Mouse (Mus musculus) E14TG2a.4 (cell line): ENCODE measurements around the gene Slc51b.

Experiments used
- H3K27me3 ChIP-seq: 2 replicates; pipeline ENCODE4 v1.6.1; 2014; ENCODE audit warnings: low read length, control low read depth; ENCODE audit not compliant: insufficient read depth
- H3K36me3 ChIP-seq: 2 replicates; pipeline ENCODE4 v1.6.1; 2014; ENCODE audit warnings: low read length, control low read depth; ENCODE audit not compliant: insufficient read depth
- H3K4me1 ChIP-seq: replicated peaks from 2 replicates; pipeline ENCODE4 v1.6.1; 2014; ENCODE audit warnings: low read depth, low read length, control low read depth
- H3K4me3 ChIP-seq: replicated peaks from 2 replicates; pipeline ENCODE4 v1.5.1; 2014; ENCODE audit warnings: mild to moderate bottlenecking, low read length
- H3K9me3 ChIP-seq: 2 replicates; pipeline ENCODE4 v1.6.1; 2014; ENCODE audit warnings: low read length, control low read depth
- CTCF ChIP-seq: conservative IDR thresholded peaks from 2 replicates; pipeline ENCODE4 v1.5.1; 2014; ENCODE audit warnings: low read length
- NANOG ChIP-seq: IDR thresholded peaks from 2 replicates; pipeline ENCODE4 v1.6.1; 2014; ENCODE audit warnings: borderline replicate concordance, low read length, mixed read lengths
- POU5F1 ChIP-seq: IDR thresholded peaks from 2 replicates; pipeline ENCODE4 v1.6.1; 2014; ENCODE audit warnings: low read length, borderline replicate concordance

Slc51b gene

DNA sequence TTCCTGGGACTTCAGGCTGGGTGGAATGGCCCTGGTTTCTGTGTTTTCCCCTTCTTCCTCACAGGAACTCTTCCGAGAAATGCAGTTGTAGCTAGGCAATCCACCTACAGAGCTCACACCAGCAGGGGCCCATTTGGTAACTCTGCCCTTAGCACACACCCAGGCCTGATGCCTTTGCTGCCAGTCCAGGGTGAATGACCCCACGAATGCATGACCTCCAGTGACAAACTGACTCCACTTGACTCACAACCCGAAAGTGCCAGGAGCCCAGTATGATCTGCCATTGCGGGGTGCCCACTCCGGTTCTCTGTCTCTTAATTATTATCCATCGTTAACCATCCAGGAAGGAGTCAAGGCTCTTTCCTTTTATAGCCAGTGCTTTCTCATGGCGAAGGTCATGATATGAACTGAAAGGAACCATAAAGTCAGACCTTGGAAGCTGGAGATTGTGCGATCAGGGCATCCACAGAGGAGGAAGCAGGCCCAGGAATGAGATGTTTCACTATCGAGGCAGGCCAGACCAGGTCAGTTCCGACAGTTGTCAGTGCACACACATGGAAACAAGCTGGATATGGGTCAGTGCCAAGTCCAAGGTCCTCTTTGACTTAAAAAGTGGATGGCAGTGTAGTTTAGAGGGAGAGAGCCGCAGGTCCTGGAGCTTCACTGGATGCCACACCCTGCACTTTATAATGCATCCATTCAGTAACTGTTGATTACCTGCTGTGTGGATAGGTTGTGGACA lies at the start of gene Slc51b:
TSS of gene Slc51b (minus strand) at position 196 of the 742 bp plus-strand sequence.
- H3K9me3 ChIP-seq = no peaks in the 10 kb centered on the region
- no peak for TF ChIP-seq NANOG
- no peak for TF ChIP-seq CTCF
- TF ChIP-seq POU5F1 = no peak
- H3K4me1 ChIP-seq = peaks cover 18% of the 10 kb centered on the region
- no peaks in the 10 kb centered on the region for H3K27me3 ChIP-seq
- H3K4me3 ChIP-seq = no peak within 1 kb of the TSS
- no peaks in the 10 kb centered on the region for H3K36me3 ChIP-seq

DNA sequence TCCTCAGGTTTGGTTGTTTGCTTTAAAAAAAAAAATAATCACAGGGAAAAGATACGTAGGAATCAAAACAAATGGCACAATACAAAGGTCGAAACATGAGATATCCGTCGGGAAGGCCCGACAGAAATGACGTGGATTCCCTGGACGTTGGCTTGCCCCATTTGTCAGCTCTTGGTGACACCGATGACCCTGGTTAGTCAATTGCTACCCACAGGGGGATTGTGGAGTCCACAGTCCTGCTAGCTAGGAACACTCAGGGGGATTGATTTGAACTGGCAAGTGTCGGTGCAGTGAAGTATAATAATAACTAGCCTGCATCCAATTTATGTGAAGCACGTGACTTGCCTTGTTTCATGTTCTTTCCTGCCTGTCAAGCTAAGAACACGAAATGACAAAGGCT lies 44.9 kb upstream of the Slc51b start:
- H3K9me3 ChIP-seq = no peaks in the 10 kb centered on the region
- no peak for TF ChIP-seq NANOG
- no peak for TF ChIP-seq CTCF
- TF ChIP-seq POU5F1 = no peak
- no peaks in the 10 kb centered on the region for H3K4me1 ChIP-seq
- peaks cover 64% of the 10 kb centered on the region for H3K36me3 ChIP-seq
- H3K4me3 ChIP-seq = no peak overlapping the region
- no peaks in the 10 kb centered on the region for H3K27me3 ChIP-seq

DNA sequence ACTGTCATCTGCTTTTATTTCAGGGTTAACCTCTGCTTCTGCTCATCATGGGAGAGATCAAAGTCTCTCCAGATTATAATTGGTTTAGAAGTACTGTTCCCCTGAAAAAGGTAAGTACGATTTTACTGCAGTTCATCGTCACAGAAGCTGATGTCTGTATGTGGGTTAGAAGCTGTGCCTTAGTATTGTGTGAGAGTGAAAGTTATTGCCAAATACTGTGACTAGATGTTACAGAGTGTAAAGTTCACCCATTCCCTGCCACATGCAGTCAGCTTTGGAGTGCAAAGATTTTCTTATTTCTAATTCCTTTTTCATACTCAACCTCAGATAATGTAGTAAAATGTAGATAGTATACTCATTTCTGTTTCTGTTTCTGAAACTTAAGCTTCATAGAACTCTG lies 42.5 kb upstream of the Slc51b start:
- no peaks in the 10 kb centered on the region for H3K27me3 ChIP-seq
- H3K4me3 ChIP-seq = no peak overlapping the region
- no peaks in the 10 kb centered on the region for H3K9me3 ChIP-seq
- H3K4me1 ChIP-seq = peaks cover 15% of the 10 kb centered on the region
- TF ChIP-seq NANOG = no peak
- TF ChIP-seq CTCF = no peak
- TF ChIP-seq POU5F1 = no peak
- H3K36me3 ChIP-seq = peaks cover 47% of the 10 kb centered on the region

DNA sequence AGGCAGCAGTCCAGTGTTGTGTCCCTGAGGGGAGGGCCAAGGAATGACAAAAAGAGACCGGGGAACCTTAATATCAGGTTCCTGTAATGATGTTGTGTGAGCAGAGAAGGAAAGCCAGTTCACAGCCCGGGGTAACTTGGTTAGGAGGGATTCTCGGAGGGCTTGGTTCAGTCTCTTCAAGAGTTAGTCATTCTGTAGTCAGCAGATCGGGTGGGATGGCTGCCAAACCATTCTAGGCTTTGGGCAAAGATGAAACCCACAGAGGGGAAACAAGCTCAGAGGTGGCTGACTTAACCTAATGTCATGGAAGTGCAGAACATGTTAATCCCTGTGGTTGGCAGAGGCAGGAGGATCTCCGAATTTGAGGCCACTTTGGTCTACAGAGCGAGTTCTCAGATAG lies 41.4 kb upstream of the Slc51b start:
- H3K9me3 ChIP-seq = no peaks in the 10 kb centered on the region
- TF ChIP-seq CTCF (no peak), POU5F1 (no peak), NANOG (no peak)
- H3K4me1 ChIP-seq = peaks cover 16% of the 10 kb centered on the region
- no peaks in the 10 kb centered on the region for H3K27me3 ChIP-seq
- peaks cover 36% of the 10 kb centered on the region for H3K36me3 ChIP-seq
- no peak overlapping the region for H3K4me3 ChIP-seq

DNA sequence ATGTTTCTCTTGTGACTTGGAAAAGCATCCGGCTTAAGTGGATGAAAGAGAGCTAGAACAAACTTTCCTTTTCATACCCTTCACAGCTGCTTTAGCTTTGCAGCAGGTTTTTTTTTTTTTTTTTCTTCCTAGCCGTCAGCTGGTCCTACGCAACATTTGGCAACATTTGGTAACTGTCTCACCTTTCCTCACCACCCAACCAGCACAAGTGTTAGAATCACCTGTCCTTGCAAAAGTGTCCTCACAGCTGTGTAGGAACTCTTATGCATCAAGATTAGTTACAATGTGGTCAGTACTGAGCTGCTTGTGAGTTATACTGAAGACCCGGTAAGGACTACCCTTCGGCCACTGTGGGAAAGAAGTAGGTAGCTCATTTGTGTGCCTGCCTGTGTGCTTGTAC lies 39.8 kb upstream of the Slc51b start:
- peaks cover 16% of the 10 kb centered on the region for H3K4me1 ChIP-seq
- no peak for TF ChIP-seq CTCF
- TF ChIP-seq POU5F1 = no peak
- no peak for TF ChIP-seq NANOG
- H3K36me3 ChIP-seq = peaks cover 22% of the 10 kb centered on the region
- no peaks in the 10 kb centered on the region for H3K9me3 ChIP-seq
- H3K4me3 ChIP-seq = no peak overlapping the region
- H3K27me3 ChIP-seq = no peaks in the 10 kb centered on the region

DNA sequence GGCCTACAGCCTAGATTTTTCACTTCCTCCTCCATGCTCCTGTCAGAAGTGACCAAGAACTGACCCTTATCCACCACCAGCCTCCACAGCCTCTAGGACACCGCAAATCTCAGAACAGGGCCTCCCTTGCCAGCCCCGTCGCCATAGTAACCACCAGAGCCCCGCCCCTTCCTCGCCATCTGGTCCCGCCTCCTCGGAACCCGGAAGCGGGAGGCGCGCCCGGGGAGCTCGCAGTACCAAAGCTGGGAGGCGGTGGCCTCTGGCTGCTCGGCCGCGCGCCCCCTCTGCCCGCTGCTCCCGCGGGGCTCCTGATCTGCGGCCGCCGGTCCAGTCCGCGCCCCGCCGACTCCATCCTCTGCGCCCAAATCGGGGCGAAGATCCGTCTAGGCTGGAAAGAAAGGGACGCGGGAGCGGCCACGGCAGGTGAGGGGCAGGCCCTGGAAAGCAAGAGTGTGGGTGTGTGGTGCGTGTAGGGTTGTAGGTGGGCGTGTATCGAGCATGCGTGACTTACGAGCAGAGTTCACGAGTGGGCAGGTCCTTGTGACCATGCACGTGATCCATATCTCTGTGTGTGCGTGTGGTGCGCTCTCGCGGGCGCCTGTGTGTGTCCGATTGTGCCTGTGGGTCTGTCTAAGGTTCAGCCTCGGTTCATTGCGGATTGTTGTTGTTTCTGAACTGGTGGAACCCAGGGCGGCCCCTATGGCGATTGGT lies 38.1 kb upstream of the Slc51b start, which contains the start of gene Spg21:
TSS of gene Spg21 (plus strand) at position 216 of the 711 bp plus-strand sequence.
- H3K36me3 ChIP-seq = peaks cover 10% of the 10 kb centered on the region
- H3K9me3 ChIP-seq = no peaks in the 10 kb centered on the region
- no peak for TF ChIP-seq NANOG
- peaks cover 16% of the 10 kb centered on the region for H3K4me1 ChIP-seq
- peak within 1 kb of the TSS; percentile 95 for H3K4me3 ChIP-seq
- no peaks in the 10 kb centered on the region for H3K27me3 ChIP-seq

DNA sequence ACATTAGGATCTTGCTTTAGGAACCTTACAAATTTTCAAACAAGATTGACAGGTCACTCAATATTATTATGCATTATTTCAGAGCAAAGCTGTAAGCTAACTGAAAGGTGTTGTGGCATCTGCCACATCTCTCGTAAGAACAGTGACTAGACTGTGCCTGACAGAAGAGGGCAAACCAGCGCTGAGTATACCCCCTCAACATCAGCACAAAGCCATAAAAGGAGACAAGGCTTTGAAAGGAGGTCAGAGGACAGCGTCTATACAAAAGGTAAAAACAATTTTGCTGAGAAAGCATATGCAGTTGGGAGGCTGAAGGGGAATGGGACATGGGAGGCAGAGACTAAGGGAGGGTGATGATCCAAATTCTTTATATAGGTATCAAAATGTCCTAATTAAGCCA lies 37.4 kb upstream of the Slc51b start:
- no peaks in the 10 kb centered on the region for H3K9me3 ChIP-seq
- peaks cover 3% of the 10 kb centered on the region; the same call in 1 of the 2 replicates for H3K36me3 ChIP-seq
- TF ChIP-seq CTCF = no peak
- TF ChIP-seq POU5F1 = no peak
- no peak for TF ChIP-seq NANOG
- no peaks in the 10 kb centered on the region for H3K27me3 ChIP-seq
- peaks cover 16% of the 10 kb centered on the region for H3K4me1 ChIP-seq
- no peak overlapping the region for H3K4me3 ChIP-seq

DNA sequence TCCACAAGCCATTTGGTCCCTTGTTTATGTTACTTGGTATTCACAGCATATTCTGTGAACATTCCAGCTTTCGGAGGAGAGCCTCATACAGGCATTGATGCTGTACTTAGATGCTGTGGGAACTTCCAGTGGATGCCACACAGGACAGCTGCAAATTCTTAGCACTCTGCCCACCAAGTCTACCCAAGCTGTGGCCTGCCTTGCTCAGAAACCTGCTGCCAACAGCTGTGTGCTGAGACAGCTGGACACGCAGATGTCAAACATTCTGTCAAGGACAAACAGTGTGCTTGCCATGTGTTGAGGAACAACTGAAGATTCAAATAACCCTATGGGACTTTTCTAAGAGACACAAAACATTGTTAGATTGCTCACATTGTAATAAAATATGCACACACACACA lies 36.2 kb upstream of the Slc51b start:
- no peak for TF ChIP-seq CTCF
- no peak for TF ChIP-seq NANOG
- no peak for TF ChIP-seq POU5F1
- H3K4me1 ChIP-seq = peaks cover 16% of the 10 kb centered on the region
- H3K27me3 ChIP-seq = no peaks in the 10 kb centered on the region
- H3K9me3 ChIP-seq = no peaks in the 10 kb centered on the region
- H3K4me3 ChIP-seq = no peak overlapping the region
- H3K36me3 ChIP-seq = no peaks in the 10 kb centered on the region

DNA sequence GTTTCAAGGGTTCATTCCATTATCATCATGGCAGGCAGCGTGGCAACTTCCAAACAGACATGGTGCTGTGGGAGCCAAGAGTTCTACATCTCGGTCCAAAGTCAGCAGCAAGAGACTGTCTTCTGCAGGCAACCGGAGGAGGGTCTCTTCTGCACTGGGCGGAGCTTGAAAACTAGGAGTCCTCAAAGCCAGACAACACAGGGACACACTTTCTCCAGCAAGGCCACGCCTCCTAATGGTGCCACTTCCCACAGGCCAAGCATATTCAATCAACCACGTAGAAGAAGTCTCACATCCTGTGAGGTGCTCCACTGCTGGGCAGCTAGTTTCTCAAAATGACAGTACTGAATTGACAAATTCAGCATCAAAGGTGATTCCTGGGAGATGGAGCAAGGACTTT lies 25.2 kb upstream of the Slc51b start:
- TF ChIP-seq POU5F1 (no peak), NANOG (no peak), CTCF (no peak)
- Histone ChIP-seq H3K9me3 (no peaks in the 10 kb centered on the region), H3K36me3 (peaks cover 84% of the 10 kb centered on the region), H3K4me1 (peaks cover 6% of the 10 kb centered on the region; the same call in 1 of the 2 replicates), H3K4me3 (no peak overlapping the region), H3K27me3 (no peaks in the 10 kb centered on the region)
